Mouse (Mus musculus) lung, postnatal 0 days (tissue): Measurements from ENCODE around the gene Preb.

Experiments
- CTCF ChIP-seq: IDR thresholded peaks from 2 replicates; pipeline ENCODE4 v1.5.1; 2016; ENCODE audit warnings: antibody characterized with exemption, mild to moderate bottlenecking
- EP300 ChIP-seq: IDR thresholded peaks from 2 replicates; pipeline ENCODE4 v1.6.1; 2016; ENCODE audit warnings: antibody characterized with exemption, mild to moderate bottlenecking, control low read depth

DNA sequence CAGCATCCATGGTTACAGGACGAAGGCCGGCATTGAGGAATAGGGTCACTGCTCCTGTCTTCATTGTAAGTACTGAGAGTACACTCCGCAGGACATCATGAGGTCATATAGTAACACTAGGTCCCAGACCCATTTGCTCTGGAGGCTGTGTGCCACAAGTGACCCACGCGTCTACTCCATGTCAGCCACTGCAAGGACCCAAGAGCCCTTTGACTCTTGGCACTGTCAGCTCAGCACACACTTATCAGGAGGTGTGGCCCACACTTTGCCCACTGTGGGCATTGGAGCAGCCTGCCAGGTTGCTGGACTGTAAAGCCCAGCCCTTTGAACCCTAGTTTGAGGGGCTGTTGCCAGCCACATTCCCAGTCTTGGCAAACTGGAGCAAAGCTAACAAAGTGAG, 34.9 kb downstream of the Preb start:
- TF ChIP-seq CTCF = no peak
- TF ChIP-seq EP300 = no peak
